Mouse (Mus musculus): ENCODE results near the gene Amigo2. TPM values are rescaled to one million over a fixed set of nuclear protein-coding genes. Genes with fewer than 3 reads are reported as not detected.

Gene Amigo2
- polyA plus RNA-seq, 1 experiment from 2014 or later: 11.5 TPM

GRCm38 (mm10) chr15:97284201-97284600, 37.1 kb upstream of the Amigo2 start:
- no peak for DNase-seq (ENCODE audit: low spot score)
- 81% methylated on average over 5 of the region's 5 CpGs for WGBS
- Histone ChIP-seq H3K4me2 (replicated peaks) (no peak overlapping the region), H3K4me3 (replicated peaks; ENCODE audit: low read length) (no peak overlapping the region), H3K9me3 (ENCODE audit: control insufficient read depth, low read length) (no peaks in the 10 kb centered on the region), H3K27ac (no peak overlapping the region), H3K36me3 (replicated peaks; ENCODE audit: control insufficient read depth, insufficient read depth) (no peaks in the 10 kb centered on the region), H3K9ac (no peak overlapping the region), H3K4me1 (replicated peaks; ENCODE audit: control insufficient read depth, insufficient read depth, low read length) (peaks cover 13% of the 10 kb centered on the region), H3K27me3 (ENCODE audit: control insufficient read depth, insufficient read depth, low read length) (no peaks in the 10 kb centered on the region)
- ATAC-seq (ENCODE audit: low FRiP score): no peak

- Histone ChIP-seq H3K9ac (no peak overlapping the region), H3K4me3 (replicated peaks; ENCODE audit: low read length) (no peak overlapping the region), H3K4me1 (replicated peaks; ENCODE audit: control insufficient read depth, insufficient read depth, low read length) (peaks cover 13% of the 10 kb centered on the region), H3K36me3 (replicated peaks; ENCODE audit: control insufficient read depth, insufficient read depth) (no peaks in the 10 kb centered on the region), H3K27ac (no peak overlapping the region), H3K9me3 (ENCODE audit: control insufficient read depth, low read length) (no peaks in the 10 kb centered on the region), H3K4me2 (replicated peaks) (no peak overlapping the region), H3K27me3 (ENCODE audit: control insufficient read depth, insufficient read depth, low read length) (no peaks in the 10 kb centered on the region)
- no peak for ATAC-seq (ENCODE audit: low FRiP score)
- DNase-seq (ENCODE audit: low spot score): no peak
- 67% methylated on average over 6 of the region's 6 CpGs for WGBS
These were observed 35.4 kb upstream of the Amigo2 start for GRCm38 (mm10) chr15:97282572-97282881.

GRCm38 (mm10) chr15:97281712-97282571, 34.9 kb upstream of the Amigo2 start:
- no peaks in the 10 kb centered on the region for H3K36me3 ChIP-seq (replicated peaks; ENCODE audit: control insufficient read depth, insufficient read depth)
- H3K4me3 ChIP-seq (replicated peaks; ENCODE audit: low read length): no peak overlapping the region
- WGBS: 65% methylated on average over 10 of the region's 10 CpGs
- peak; percentile 55 for DNase-seq (ENCODE audit: low spot score)
- H3K4me1 ChIP-seq (replicated peaks; ENCODE audit: control insufficient read depth, insufficient read depth, low read length): peaks cover 16% of the 10 kb centered on the region
- no peak overlapping the region for H3K4me2 ChIP-seq (replicated peaks)
- ATAC-seq (ENCODE audit: low FRiP score): peak; percentile 71; the same call in 1 of the 2 replicates
- H3K9me3 ChIP-seq (ENCODE audit: control insufficient read depth, low read length): no peaks in the 10 kb centered on the region
- peak overlapping the region; percentile 38; the same call in 1 of the 2 replicates for H3K27ac ChIP-seq
- H3K9ac ChIP-seq: no peak overlapping the region
- H3K27me3 ChIP-seq (ENCODE audit: control insufficient read depth, insufficient read depth, low read length): no peaks in the 10 kb centered on the region

GRCm38 (mm10) chr15:97280776-97281175, 33.7 kb upstream of the Amigo2 start:
- WGBS: 76% methylated on average over 9 of the region's 9 CpGs
- peaks cover 27% of the 10 kb centered on the region for H3K4me1 ChIP-seq (replicated peaks; ENCODE audit: control insufficient read depth, insufficient read depth, low read length)
- ATAC-seq (ENCODE audit: low FRiP score) (no peak), DNase-seq (ENCODE audit: low spot score) (no peak)
- H3K4me3 ChIP-seq (replicated peaks; ENCODE audit: low read length): no peak overlapping the region
- no peaks in the 10 kb centered on the region for H3K9me3 ChIP-seq (ENCODE audit: control insufficient read depth, low read length)
- H3K27ac ChIP-seq: no peak overlapping the region
- no peaks in the 10 kb centered on the region for H3K27me3 ChIP-seq (ENCODE audit: control insufficient read depth, insufficient read depth, low read length)
- H3K36me3 ChIP-seq (replicated peaks; ENCODE audit: control insufficient read depth, insufficient read depth): no peaks in the 10 kb centered on the region
- no peak overlapping the region for H3K9ac ChIP-seq
- H3K4me2 ChIP-seq (replicated peaks): no peak overlapping the region

- Histone ChIP-seq H3K36me3 (replicated peaks; ENCODE audit: control insufficient read depth, insufficient read depth) (no peaks in the 10 kb centered on the region), H3K27ac (no peak overlapping the region), H3K27me3 (ENCODE audit: control insufficient read depth, insufficient read depth, low read length) (no peaks in the 10 kb centered on the region), H3K9ac (no peak overlapping the region), H3K4me1 (replicated peaks; ENCODE audit: control insufficient read depth, insufficient read depth, low read length) (peaks cover 31% of the 10 kb centered on the region), H3K4me2 (replicated peaks) (no peak overlapping the region), H3K9me3 (ENCODE audit: control insufficient read depth, low read length) (no peaks in the 10 kb centered on the region), H3K4me3 (replicated peaks; ENCODE audit: low read length) (no peak overlapping the region)
- 91% methylated on average over 8 of the region's 8 CpGs for WGBS
- ATAC-seq (ENCODE audit: low FRiP score) (no peak), DNase-seq (ENCODE audit: low spot score) (no peak)
These were observed 33.0 kb upstream of the Amigo2 start for GRCm38 (mm10) chr15:97280131-97280530.

GRCm38 (mm10) chr15:97278340-97278948, 31.4 kb upstream of the Amigo2 start:
- Histone ChIP-seq H3K4me3 (replicated peaks; ENCODE audit: low read length) (no peak overlapping the region), H3K4me1 (replicated peaks; ENCODE audit: control insufficient read depth, insufficient read depth, low read length) (peaks cover 31% of the 10 kb centered on the region), H3K27me3 (ENCODE audit: control insufficient read depth, insufficient read depth, low read length) (no peaks in the 10 kb centered on the region), H3K27ac (no peak overlapping the region), H3K9me3 (ENCODE audit: control insufficient read depth, low read length) (no peaks in the 10 kb centered on the region), H3K4me2 (replicated peaks) (no peak overlapping the region), H3K9ac (no peak overlapping the region), H3K36me3 (replicated peaks; ENCODE audit: control insufficient read depth, insufficient read depth) (no peaks in the 10 kb centered on the region)
- ATAC-seq (ENCODE audit: low FRiP score) (no peak), DNase-seq (ENCODE audit: low spot score) (no peak)
- 83% methylated on average over 9 of the region's 9 CpGs for WGBS

- H3K27me3 ChIP-seq (ENCODE audit: control insufficient read depth, insufficient read depth, low read length): no peaks in the 10 kb centered on the region
These were observed 30.2 kb upstream of the Amigo2 start for GRCm38 (mm10) chr15:97277328-97277727.

GRCm38 (mm10) chr15:97276660-97277153, 29.6 kb upstream of the Amigo2 start:
- no peaks in the 10 kb centered on the region for H3K36me3 ChIP-seq (replicated peaks; ENCODE audit: control insufficient read depth, insufficient read depth)
- peak overlapping the region; percentile 12; the same call in 1 of the 2 replicates for H3K27ac ChIP-seq
- 0 out of 2 replicates have a peak overlapping the region, but pooled peaks have one; percentile 2 for H3K4me2 ChIP-seq (replicated peaks)
- peaks cover 20% of the 10 kb centered on the region for H3K4me1 ChIP-seq (replicated peaks; ENCODE audit: control insufficient read depth, insufficient read depth, low read length)
- H3K9me3 ChIP-seq (ENCODE audit: control insufficient read depth, low read length): no peaks in the 10 kb centered on the region
- WGBS: 42% methylated on average over 20 of the region's 20 CpGs
- H3K9ac ChIP-seq: no peak overlapping the region
- H3K4me3 ChIP-seq (replicated peaks; ENCODE audit: low read length): no peak overlapping the region
- DNase-seq (ENCODE audit: low spot score) (peak; percentile 42), ATAC-seq (ENCODE audit: low FRiP score) (peak; percentile 24; the same call in 1 of the 2 replicates)
- no peaks in the 10 kb centered on the region for H3K27me3 ChIP-seq (ENCODE audit: control insufficient read depth, insufficient read depth, low read length)

More at GRCm38 (mm10) chr15:97277328-97277727, 30.2 kb upstream of the Amigo2 start:
- H3K27ac ChIP-seq: no peak overlapping the region
- H3K4me2 ChIP-seq (replicated peaks): no peak overlapping the region
- H3K36me3 ChIP-seq (replicated peaks; ENCODE audit: control insufficient read depth, insufficient read depth): no peaks in the 10 kb centered on the region
- H3K4me1 ChIP-seq (replicated peaks; ENCODE audit: control insufficient read depth, insufficient read depth, low read length): peaks cover 26% of the 10 kb centered on the region
- ATAC-seq (ENCODE audit: low FRiP score) (no peak), DNase-seq (ENCODE audit: low spot score) (no peak)
- no peak overlapping the region for H3K4me3 ChIP-seq (replicated peaks; ENCODE audit: low read length)
- 67% methylated on average over 10 of the region's 10 CpGs for WGBS
- no peaks in the 10 kb centered on the region for H3K9me3 ChIP-seq (ENCODE audit: control insufficient read depth, low read length)
- no peak overlapping the region for H3K9ac ChIP-seq

- Histone ChIP-seq H3K27me3 (ENCODE audit: control insufficient read depth, insufficient read depth, low read length) (no peaks in the 10 kb centered on the region), H3K9me3 (ENCODE audit: control insufficient read depth, low read length) (no peaks in the 10 kb centered on the region), H3K36me3 (replicated peaks; ENCODE audit: control insufficient read depth, insufficient read depth) (no peaks in the 10 kb centered on the region), H3K9ac (no peak overlapping the region), H3K27ac (0 out of 2 replicates have a peak overlapping the region, but pooled peaks have one; percentile 12), H3K4me3 (replicated peaks; ENCODE audit: low read length) (no peak overlapping the region), H3K4me1 (replicated peaks; ENCODE audit: control insufficient read depth, insufficient read depth, low read length) (peaks cover 18% of the 10 kb centered on the region), H3K4me2 (replicated peaks) (no peak overlapping the region)
- DNase-seq (ENCODE audit: low spot score) (no peak), ATAC-seq (ENCODE audit: low FRiP score) (no peak)
- 69% methylated on average over 12 of the region's 12 CpGs for WGBS
These were observed 28.7 kb upstream of the Amigo2 start for GRCm38 (mm10) chr15:97275626-97276395.

Data from hindbrain, embryonic 14.5 days (tissue).